Mouse (Mus musculus) embryonic facial prominence, embryonic 13.5 days (tissue): ENCODE measurements around the gene Tmem205. TPM values are rescaled to one million over a fixed set of nuclear protein-coding genes. Genes with fewer than 3 reads are reported as not detected.

Experiments
- ATAC-seq: fragments of 200-750 bp; cut with Nextera tagmentation; 2 replicates; pipeline ENCODE4 v1.8.0; 2017; ENCODE audit warnings: low read depth; ENCODE audit not compliant: insufficient number of reproducible peaks, insufficient read depth, low FRiP score, low TSS enrichment
- H3K27ac ChIP-seq: fragments of 300-500 bp; sonication (generic); 2 replicates; pipeline ENCODE4 v1.5.1; 2015; ENCODE audit warnings: moderate library complexity, mild to moderate bottlenecking, inconsistent platforms
- H3K27me3 ChIP-seq: fragments of 300-500 bp; sonication (generic); 2 replicates; pipeline ENCODE4 v1.6.1; 2015; ENCODE audit warnings: mild to moderate bottlenecking, inconsistent platforms
- H3K36me3 ChIP-seq: fragments of 300-500 bp; sonication (generic); 2 replicates; pipeline ENCODE4 v1.6.1; 2015; ENCODE audit warnings: mild to moderate bottlenecking, inconsistent platforms
- H3K4me1 ChIP-seq: fragments of 300-500 bp; sonication (generic); 2 replicates; pipeline ENCODE4 v1.6.1; 2015; ENCODE audit warnings: inconsistent platforms
- H3K4me2 ChIP-seq: fragments of 300-500 bp; sonication (generic); 2 replicates; pipeline ENCODE4 v1.6.1; 2015; ENCODE audit warnings: moderate library complexity, mild to moderate bottlenecking, inconsistent platforms
- H3K4me3 ChIP-seq: fragments of 300-500 bp; sonication (generic); 2 replicates; pipeline ENCODE4 v1.5.1; 2015; ENCODE audit warnings: mild to moderate bottlenecking, inconsistent platforms
- H3K9ac ChIP-seq: fragments of 300-500 bp; sonication (generic); 2 replicates; pipeline ENCODE4 v1.6.1; 2015; ENCODE audit warnings: mild to moderate bottlenecking, inconsistent platforms
- H3K9me3 ChIP-seq: fragments of 300-500 bp; sonication (generic); 2 replicates; pipeline ENCODE4 v1.6.1; 2016; ENCODE audit warnings: inconsistent platforms
- WGBS: fragments of 180-500 bp; shearing (Covaris S2); methylation state at CpG from one replicate; pipeline ENCODE4 v1.1.7; 2015; ENCODE audit warnings: mixed read lengths; 5-methylcytosine and 5-hydroxymethylcytosine counted together
- polyA plus RNA-seq: library from polyadenylated mRNA; unstranded; fragments of >200 nt; fragmentation: Nextera tagmentation; extraction: Ambion mirVana; gene quantifications from 2 replicates; pipeline ENCODE4 v1.2.1, GENCODE M21; 2015

Gene Tmem205
- polyA plus RNA-seq, 1 experiment from 2014 or later: 46.7 TPM

DNA sequence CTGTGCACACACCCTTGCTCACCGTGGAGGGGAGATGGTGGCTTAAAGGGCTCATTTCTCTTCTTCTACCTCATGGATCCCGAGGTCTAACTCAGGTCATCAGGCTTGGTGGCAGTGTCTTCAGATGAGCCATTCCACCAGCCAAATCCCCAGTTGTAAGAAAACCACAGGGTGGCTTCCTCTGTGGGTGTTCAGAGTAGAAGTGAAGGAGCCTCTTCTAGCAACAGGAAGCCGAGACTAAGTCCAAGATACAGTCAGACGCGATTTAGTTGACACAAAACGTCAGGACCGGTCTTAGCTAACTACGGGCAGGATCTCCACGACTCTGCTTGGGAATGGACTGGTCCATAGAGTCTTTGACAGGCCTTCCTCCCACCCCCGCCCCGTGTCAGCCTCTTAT lies 19.1 kb downstream of the Tmem205 start:
- no peak for ATAC-seq
- Histone ChIP-seq H3K27me3 (peaks cover 18% of the 10 kb centered on the region; the same call in 1 of the 2 replicates), H3K9ac (no peak overlapping the region), H3K27ac (no peak overlapping the region), H3K9me3 (no peaks in the 10 kb centered on the region), H3K4me2 (no peak overlapping the region), H3K4me1 (no peaks in the 10 kb centered on the region), H3K4me3 (no peak overlapping the region), H3K36me3 (no peaks in the 10 kb centered on the region)
- WGBS: 77% methylated on average over 11 of the region's 11 CpGs

DNA sequence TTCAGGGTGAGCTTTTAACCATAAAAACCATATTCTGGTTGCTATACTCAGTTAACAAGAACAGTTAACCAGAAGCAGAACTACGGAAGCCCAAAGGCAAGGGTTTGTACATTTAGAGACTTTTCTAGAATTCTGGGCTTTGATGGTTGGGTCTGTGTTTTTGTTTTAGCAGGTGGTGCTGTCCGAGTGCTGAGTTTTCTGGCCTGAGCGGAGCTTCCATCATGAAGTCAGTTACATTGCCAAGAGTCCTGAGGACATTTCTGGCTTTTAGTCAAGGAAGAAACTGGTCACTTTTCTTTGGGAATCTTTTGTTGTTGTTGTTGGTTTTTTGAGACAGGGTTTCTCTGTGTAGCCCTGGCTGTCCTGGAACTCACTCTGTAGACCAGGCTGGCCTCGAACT lies 23.3 kb downstream of the Tmem205 start:
- Histone ChIP-seq H3K9ac (no peak overlapping the region), H3K36me3 (no peaks in the 10 kb centered on the region), H3K27ac (no peak overlapping the region), H3K4me3 (no peak overlapping the region), H3K4me2 (no peak overlapping the region), H3K4me1 (0 out of 2 replicates have a peak, but pooled peaks cover 4% of the 10 kb centered on the region), H3K27me3 (peaks cover 32% of the 10 kb centered on the region; the same call in 1 of the 2 replicates), H3K9me3 (no peaks in the 10 kb centered on the region)
- ATAC-seq: no peak
- WGBS: 83% methylated on average over 4 of the region's 4 CpGs

DNA sequence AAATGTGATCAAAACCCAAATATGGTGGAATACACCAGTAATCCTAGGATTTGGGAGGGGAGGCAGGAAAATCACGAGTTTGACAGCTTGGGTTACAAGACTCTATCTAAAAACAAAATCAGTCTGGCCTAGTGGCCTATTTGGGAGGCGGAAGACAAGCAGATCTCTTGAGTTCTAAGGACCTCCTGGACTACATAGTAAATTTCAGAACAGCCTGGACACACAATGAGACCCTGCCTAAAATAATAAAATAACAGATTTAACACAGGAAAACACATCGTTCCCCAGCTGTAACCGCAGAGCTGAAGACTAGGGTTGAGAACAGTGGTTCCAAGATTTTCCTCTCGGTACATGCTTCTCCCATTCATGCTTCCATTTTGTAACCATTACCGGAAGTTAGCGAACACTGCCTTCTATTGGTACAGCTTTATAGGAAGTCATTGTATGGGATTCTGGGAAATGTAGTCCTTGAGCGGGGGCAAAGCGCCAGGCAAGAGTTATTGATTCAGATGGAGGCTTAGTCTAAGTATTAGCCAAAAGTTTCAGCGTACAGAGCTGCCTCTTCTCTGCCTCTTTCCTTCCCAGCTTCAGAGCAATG lies 26.0 kb downstream of the Tmem205 start:
- H3K4me3 ChIP-seq: peak overlapping the region; percentile 42
- no peaks in the 10 kb centered on the region for H3K36me3 ChIP-seq
- no peak for ATAC-seq
- 13% methylated on average over 10 of the region's 10 CpGs for WGBS
- H3K9ac ChIP-seq: peak overlapping the region; percentile 40; the same call in 1 of the 2 replicates
- H3K27ac ChIP-seq: no peak overlapping the region
- 0 out of 2 replicates have a peak, but pooled peaks cover 4% of the 10 kb centered on the region for H3K4me1 ChIP-seq
- peaks cover 26% of the 10 kb centered on the region; the same call in 1 of the 2 replicates for H3K27me3 ChIP-seq
- H3K9me3 ChIP-seq: no peaks in the 10 kb centered on the region
- peak overlapping the region; percentile 59 for H3K4me2 ChIP-seq

DNA sequence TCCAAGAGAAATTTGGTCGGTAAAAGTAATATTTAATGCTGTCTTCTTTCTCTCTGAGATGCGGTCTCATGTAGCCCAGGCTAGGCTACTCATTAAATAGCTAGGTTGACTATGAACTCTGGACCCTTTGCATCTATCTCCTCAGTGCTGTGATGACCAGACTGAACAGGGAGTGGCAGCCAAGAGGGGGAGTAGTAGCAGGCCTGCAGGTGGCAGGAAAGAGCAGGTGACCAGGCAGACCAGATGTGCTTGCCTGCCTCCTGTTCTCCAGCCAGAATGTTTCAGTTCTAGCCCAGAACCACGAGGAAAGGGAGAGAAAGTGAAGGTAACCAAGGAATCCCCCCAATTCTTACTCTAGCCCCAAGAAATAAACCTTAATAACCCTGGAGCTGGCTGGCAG lies 38.1 kb downstream of the Tmem205 start:
- no peak for ATAC-seq
- Histone ChIP-seq H3K27ac (no peak overlapping the region), H3K27me3 (0 out of 2 replicates have a peak, but pooled peaks cover 3% of the 10 kb centered on the region), H3K9ac (no peak overlapping the region), H3K36me3 (no peaks in the 10 kb centered on the region), H3K4me3 (no peak overlapping the region), H3K4me2 (no peak overlapping the region), H3K9me3 (no peaks in the 10 kb centered on the region), H3K4me1 (no peaks in the 10 kb centered on the region)
- WGBS: 62% methylated on average over 3 of the region's 3 CpGs

DNA sequence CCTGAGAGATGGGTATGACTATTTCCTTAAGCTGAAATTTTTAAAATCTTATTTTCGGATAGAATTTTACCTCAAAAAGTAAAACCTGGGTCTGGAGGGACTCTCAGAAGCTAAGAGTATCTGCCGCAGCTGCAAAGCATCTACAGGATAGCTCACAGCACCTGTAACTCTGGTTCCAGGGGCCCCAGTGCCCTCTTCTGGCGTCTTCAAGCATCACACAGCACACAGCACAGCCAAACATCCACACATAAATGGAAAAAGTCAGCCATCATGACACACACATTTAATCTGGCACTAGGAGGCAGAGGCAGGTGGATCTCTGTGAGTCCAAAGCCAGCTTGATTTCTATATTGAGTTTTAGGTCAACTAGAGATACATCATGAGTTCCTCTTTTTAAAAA lies 50.8 kb downstream of the Tmem205 start:
- no peak overlapping the region for H3K27ac ChIP-seq
- no peak overlapping the region for H3K4me2 ChIP-seq
- H3K36me3 ChIP-seq: no peaks in the 10 kb centered on the region
- no peak for ATAC-seq
- 58% methylated on average over 3 of the region's 3 CpGs for WGBS
- H3K9me3 ChIP-seq: no peaks in the 10 kb centered on the region
- no peaks in the 10 kb centered on the region for H3K4me1 ChIP-seq
- no peak overlapping the region for H3K4me3 ChIP-seq
- H3K27me3 ChIP-seq: peaks cover 5% of the 10 kb centered on the region; the same call in 1 of the 2 replicates
- H3K9ac ChIP-seq: no peak overlapping the region

DNA sequence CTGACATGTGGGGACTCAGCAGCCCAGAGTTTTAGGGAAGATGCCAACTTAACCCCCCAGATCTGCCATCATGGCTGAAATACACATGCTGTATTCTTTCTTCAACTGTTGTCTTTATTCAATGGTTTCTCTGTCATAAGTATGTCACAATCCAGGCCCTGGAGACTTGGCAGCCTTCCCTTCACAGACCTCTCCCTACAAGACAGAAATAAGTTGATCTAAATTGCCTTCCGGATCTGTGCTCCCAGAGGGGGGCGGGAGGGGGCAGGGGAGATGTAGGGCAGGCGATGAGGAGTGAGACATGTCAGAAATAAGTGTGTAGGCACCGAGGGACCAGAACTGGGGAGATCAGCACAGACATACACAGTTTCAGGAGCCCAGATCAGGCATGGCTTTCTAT lies 55.2 kb downstream of the Tmem205 start:
- Histone ChIP-seq H3K4me2 (no peak overlapping the region), H3K4me1 (no peaks in the 10 kb centered on the region), H3K27me3 (peaks cover 9% of the 10 kb centered on the region; the same call in 1 of the 2 replicates), H3K9ac (no peak overlapping the region), H3K27ac (no peak overlapping the region), H3K9me3 (no peaks in the 10 kb centered on the region), H3K36me3 (no peaks in the 10 kb centered on the region), H3K4me3 (no peak overlapping the region)
- ATAC-seq: no peak
- WGBS: 55% methylated on average over 4 of the region's 4 CpGs

Other genes starting within 250 kb of the Tmem205 start
- 31.2 and 37.3 TPM in 2 replicates for gene Ldlr, start 204.1 kb downstream of the Tmem205 start, polyA plus RNA-seq
- 105 and 111 TPM in 2 replicates for gene Spc24, start 167.3 kb downstream of the Tmem205 start, polyA plus RNA-seq
- gene Kank2, start 128.8 kb downstream of the Tmem205 start, polyA plus RNA-seq: 20.8 and 22.6 TPM in 2 replicates
- 0.74 and 1.1 TPM in 2 replicates for gene Angptl8, start 92.0 kb downstream of the Tmem205 start, polyA plus RNA-seq
- 27.4 and 29.2 TPM in 2 replicates for gene Dock6, start 74.9 kb downstream of the Tmem205 start, polyA plus RNA-seq
- gene Rab3d, start 9.4 kb downstream of the Tmem205 start, polyA plus RNA-seq: 16.6 and 18.2 TPM in 2 replicates
- gene Ccdc159, start 85 bp downstream of the Tmem205 start, polyA plus RNA-seq: 4.1 and 4.3 TPM in 2 replicates
- 12.7 and 14.5 TPM in 2 replicates for gene Plppr2, start 9.5 kb upstream of the Tmem205 start, polyA plus RNA-seq
- 5.2 and 7.3 TPM in 2 replicates for gene Swsap1, start 28.2 kb upstream of the Tmem205 start, polyA plus RNA-seq
- gene Epor, start 36.0 kb upstream of the Tmem205 start, polyA plus RNA-seq: 8.5 and 9.3 TPM in 2 replicates
- 0.59 and 0.94 TPM in 2 replicates for gene Rgl3, start 61.9 kb upstream of the Tmem205 start, polyA plus RNA-seq
- 1.2 and 1.8 TPM in 2 replicates for gene Ccdc151, start 75.1 kb upstream of the Tmem205 start, polyA plus RNA-seq
- gene Prkcsh, start 75.2 kb upstream of the Tmem205 start, polyA plus RNA-seq: 120 and 125 TPM in 2 replicates
- 2.5 and 3.0 TPM in 2 replicates for gene Elavl3, start 124.5 kb upstream of the Tmem205 start, polyA plus RNA-seq
- gene Gm49318, start 143.7 kb upstream of the Tmem205 start, polyA plus RNA-seq: not detected in 2 replicates
- 13.0 and 13.6 TPM in 2 replicates for gene Zfp653, start 143.8 kb upstream of the Tmem205 start, polyA plus RNA-seq
- 35.5 and 40.9 TPM in 2 replicates for gene Ecsit, start 157.9 kb upstream of the Tmem205 start, polyA plus RNA-seq
- 0.76 and 3.6 TPM in 2 replicates for gene Cnn1, start 171.7 kb upstream of the Tmem205 start, polyA plus RNA-seq
- 175 and 194 TPM in 2 replicates for gene Elof1, start 189.6 kb upstream of the Tmem205 start, polyA plus RNA-seq
- gene Acp5, start 208.2 kb upstream of the Tmem205 start, polyA plus RNA-seq: 9.2 and 10.7 TPM in 2 replicates
- 71.9 and 75.9 TPM in 2 replicates for gene Pigyl, start 229.3 kb upstream of the Tmem205 start, polyA plus RNA-seq